Mouse (Mus musculus) lung, adult 2 months (tissue): ENCODE data around the gene Rps6kc1. TPM values are rescaled to one million over a fixed set of nuclear protein-coding genes. Genes with fewer than 3 reads are reported as not detected.

Experiments used
- DNase-seq: peaks from one replicate; pipeline ENCODE4 v3.0.0; 2022
- H3K4me1 ChIP-seq: fragments of 200-500 bp; 2 replicates; pipeline ENCODE4 v1.6.1; 2011; ENCODE audit warnings: low read length; ENCODE audit not compliant: control insufficient read depth, insufficient read depth
- H3K4me3 ChIP-seq: fragments of 200-500 bp; replicated peaks from 2 replicates; pipeline ENCODE3; 2011; ENCODE audit warnings: low read depth, mild to moderate bottlenecking, control low read depth, low read length; ENCODE audit errors: extremely low read depth
- CTCF ChIP-seq: fragments of 200-500 bp; IDR thresholded peaks from 2 replicates; pipeline ENCODE4 v1.5.1; 2011; ENCODE audit warnings: mild to moderate bottlenecking, low read length, control low read depth; ENCODE audit not compliant: insufficient read depth
- POLR2A ChIP-seq: fragments of 200-500 bp; IDR thresholded peaks from 2 replicates; pipeline ENCODE4 v1.6.1; 2011; ENCODE audit warnings: low read depth, mild to moderate bottlenecking, control low read depth, low read length, borderline replicate concordance; ENCODE audit errors: extremely low read depth
- WGBS: fragments of 180-500 bp; shearing (Covaris S2); methylation state at CpG from one replicate; pipeline ENCODE4 v1.1.7; 2018; 5-methylcytosine and 5-hydroxymethylcytosine counted together
- polyA plus RNA-seq: library from polyadenylated mRNA; depleted of rRNA; stranded (reverse); fragments of >200 nt; gene quantifications from 2 replicates; pipeline ENCODE4 v1.2.3, GENCODE M21; 2012

Gene Rps6kc1
- polyA plus RNA-seq, 1 experiment, result 9.7 TPM

DNA sequence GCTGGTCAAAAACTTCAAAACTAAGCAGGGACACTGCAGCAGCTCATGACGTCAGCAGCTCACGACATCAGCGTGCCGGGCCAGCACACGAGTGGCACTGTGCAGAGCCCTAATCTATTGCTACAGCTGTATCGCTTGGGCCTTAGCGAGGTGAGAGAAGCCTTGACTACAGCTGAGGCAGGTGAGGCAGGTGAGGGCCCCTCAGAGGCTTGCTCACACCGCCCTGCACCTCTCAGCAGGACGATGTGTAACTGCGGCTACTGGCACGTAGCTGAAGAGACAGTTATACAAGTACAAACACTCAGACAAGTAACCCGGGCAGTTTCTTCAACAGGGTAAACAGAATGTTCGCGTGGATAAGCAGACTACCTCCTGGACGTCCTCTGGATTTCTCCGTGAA is 6.9 kb downstream of the Rps6kc1 start:
- no peak overlapping the region for H3K4me3 ChIP-seq
- H3K4me1 ChIP-seq, result peaks cover 2% of the 10 kb centered on the region; the same call in 1 of the 2 replicates
- no peak for DNase-seq
- TF ChIP-seq CTCF, result no peak
- no peak for TF ChIP-seq POLR2A
- 73% methylated on average over 16 of the region's 16 CpGs for WGBS

DNA sequence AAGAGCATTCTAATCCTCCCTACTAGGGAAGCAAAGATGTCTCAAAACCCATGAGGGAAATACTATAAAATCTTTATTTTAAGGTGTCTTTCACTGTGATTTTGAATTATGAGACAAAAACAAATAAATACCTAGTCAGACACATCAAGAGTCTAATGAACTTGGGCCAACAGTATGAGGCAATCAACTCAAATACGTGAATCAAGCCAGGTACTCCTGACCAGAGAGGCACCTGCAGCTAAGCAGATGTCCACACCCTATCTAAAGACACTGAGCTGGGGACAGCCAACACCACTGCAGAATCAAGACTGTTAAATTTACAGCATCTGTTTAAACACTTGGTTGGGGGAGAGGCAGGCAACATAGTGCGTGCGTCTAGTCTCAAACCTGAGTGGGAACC is 7.4 kb downstream of the Rps6kc1 start:
- no peak for TF ChIP-seq CTCF
- TF ChIP-seq POLR2A, result no peak
- Histone ChIP-seq H3K4me3 (no peak overlapping the region), H3K4me1 (peaks cover 2% of the 10 kb centered on the region; the same call in 1 of the 2 replicates)
- DNase-seq, result no peak
- 78% methylated on average over 3 of the region's 3 CpGs for whole genome bisulfite sequencing

DNA sequence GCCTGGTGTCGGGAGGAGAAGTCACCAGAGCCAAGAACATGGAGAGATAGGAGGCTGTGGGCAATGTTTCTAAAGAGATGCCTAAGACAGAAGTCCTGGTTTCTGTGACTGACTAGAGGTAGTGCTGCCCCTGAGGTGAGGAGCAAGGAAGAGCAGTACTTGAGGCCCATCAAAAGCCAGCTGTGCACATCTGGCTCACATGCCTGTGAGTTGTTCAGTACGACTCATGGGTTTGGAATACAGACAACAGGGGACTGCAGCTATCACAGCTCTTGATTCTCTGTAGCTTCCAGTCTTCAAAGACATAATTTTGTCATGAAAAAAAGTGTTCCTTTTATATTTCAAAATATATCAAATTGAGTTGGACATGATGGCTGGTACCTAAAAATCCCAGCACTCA is 10.5 kb downstream of the Rps6kc1 start:
- TF ChIP-seq POLR2A (no peak), CTCF (no peak)
- no peak for DNase-seq
- 58% methylated on average over 2 of the region's 2 CpGs for WGBS
- peaks cover 4% of the 10 kb centered on the region; the same call in 1 of the 2 replicates for H3K4me1 ChIP-seq
- H3K4me3 ChIP-seq, result no peak overlapping the region

DNA sequence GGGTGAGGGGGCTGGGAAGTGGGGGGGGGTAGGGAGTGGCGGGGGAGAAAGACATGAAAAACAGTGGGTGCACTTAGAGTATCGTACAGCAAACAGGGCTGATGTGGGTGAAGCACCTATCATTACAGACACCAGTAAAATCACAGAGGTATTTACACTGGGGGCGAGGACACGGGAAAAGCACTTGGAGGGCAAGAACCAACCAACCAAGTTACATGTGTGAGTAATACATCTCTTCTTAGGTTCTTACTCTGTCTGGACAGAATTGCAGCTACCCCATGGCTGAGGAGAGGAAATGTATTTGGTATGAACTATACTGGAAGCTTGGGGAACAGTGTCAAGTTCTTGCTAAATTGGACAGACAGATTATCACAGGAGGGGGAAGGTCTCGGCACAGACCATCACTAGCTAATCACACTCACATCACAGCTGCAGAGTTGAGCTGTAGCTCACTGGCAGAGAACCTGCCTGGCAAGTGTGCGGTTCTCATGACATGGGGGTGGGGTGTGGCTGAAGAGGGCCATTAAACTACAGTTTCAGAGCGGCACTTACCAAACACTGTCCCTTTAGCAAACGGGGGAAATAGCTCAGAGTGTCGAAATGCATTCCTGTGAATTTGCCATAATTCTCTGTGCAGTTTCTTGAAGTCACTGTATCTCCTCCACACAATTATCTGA is 12.5 kb downstream of the Rps6kc1 start:
- H3K4me1 ChIP-seq, result 0 out of 2 replicates have a peak, but pooled peaks cover 4% of the 10 kb centered on the region
- H3K4me3 ChIP-seq, result no peak overlapping the region
- 53% methylated on average over 9 of the region's 9 CpGs for WGBS
- DNase-seq, result peak; percentile 44
- TF ChIP-seq POLR2A (no peak), CTCF (no peak)

DNA sequence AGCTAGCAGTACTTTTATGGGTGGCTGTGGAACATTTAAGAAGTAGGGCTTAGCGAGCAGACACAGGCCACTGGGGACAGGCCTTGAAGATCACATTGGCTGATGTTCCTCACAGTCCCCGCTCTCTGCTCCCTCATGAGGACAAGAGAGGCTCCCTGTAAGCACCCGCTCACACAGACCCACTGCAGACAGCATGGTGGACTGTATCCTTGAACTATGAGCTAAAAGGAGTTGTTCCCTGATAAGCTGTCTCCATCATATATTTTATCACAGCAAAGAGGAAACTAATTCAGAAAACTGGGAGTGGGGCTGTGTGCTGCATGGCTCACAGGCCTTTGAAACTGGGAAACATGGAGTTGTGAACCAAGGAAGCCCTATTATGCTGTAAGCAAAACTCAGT is 13.4 kb downstream of the Rps6kc1 start:
- 95% methylated on average over 3 of the region's 3 CpGs for WGBS
- 0 out of 2 replicates have a peak, but pooled peaks cover 4% of the 10 kb centered on the region for H3K4me1 ChIP-seq
- no peak for DNase-seq
- TF ChIP-seq POLR2A, result no peak
- TF ChIP-seq CTCF, result no peak
- no peak overlapping the region for H3K4me3 ChIP-seq

DNA sequence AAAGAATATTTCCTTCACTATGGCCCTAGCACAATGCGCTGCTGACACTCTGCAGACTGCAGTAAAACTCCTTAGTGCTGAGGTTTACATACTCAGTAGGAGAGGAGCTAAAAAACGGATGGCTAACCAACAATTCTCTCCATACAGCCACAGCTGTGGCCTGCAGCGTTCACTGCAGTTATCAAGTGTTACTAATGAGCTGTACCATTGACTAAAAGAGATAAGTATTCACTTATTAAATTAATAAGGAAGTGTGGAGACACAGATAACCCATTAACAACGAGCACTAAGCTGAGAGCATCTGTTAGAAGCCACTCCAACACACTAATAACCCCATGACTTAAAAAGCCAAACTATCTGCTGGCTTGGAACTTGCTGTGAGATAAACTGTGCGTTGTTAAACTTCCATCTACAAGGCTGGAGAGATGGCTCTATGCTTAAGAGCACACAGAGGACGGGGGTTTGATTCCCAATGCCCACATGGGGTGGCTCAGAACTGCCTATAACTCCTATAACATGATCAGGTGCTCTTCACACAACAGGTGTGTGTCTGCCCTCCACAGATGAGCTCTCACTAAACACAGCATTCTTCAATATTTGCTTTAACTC is 17.9 kb downstream of the Rps6kc1 start:
- no peak for DNase-seq
- TF ChIP-seq POLR2A (no peak), CTCF (no peak)
- WGBS, result 74% methylated on average over 6 of the region's 6 CpGs
- Histone ChIP-seq H3K4me3 (no peak overlapping the region), H3K4me1 (no peaks in the 10 kb centered on the region)

DNA sequence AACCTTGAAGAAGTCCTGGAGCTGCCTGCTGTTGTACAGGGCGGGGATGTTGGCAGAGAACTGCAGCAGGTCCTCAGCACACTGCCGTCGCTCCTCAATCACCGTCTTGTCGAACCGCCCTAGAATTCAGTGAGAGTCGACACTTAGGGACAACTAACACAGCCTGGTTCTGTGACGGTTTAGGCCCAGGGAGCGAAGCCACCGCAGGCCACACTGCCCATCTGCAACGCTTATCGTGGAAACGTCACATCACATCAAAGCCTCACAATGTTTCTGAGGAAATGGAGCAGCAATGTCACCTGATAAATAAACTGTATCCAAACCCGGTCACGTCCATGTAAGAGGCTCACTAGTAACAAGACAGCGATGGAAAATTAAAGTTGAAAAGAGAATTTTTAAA is 22.9 kb downstream of the Rps6kc1 start:
- Histone ChIP-seq H3K4me3 (no peak overlapping the region), H3K4me1 (no peaks in the 10 kb centered on the region)
- TF ChIP-seq CTCF (no peak), POLR2A (no peak)
- WGBS, result 79% methylated on average over 16 of the region's 16 CpGs
- no peak for DNase-seq

DNA sequence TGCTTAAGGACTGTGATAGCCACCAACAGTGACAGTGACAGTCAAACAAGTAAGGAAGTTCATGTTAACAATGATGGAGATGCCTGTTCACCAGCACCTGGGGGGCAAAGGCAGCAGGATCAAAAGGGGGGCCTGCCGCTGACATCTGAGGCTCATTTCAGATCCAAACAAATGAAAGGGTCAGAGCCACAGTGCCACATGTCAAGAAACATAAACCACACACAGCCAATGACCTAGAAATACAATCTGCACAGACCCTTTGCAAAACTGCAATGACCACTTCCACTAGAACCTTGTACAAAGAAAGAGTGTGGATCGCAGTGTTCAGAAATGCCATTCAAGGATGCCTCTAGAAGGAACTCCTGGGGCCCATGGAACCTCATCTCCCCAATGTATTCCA is 23.5 kb downstream of the Rps6kc1 start:
- no peak for DNase-seq
- 88% methylated on average over 2 of the region's 2 CpGs for WGBS
- no peak for TF ChIP-seq CTCF

DNA sequence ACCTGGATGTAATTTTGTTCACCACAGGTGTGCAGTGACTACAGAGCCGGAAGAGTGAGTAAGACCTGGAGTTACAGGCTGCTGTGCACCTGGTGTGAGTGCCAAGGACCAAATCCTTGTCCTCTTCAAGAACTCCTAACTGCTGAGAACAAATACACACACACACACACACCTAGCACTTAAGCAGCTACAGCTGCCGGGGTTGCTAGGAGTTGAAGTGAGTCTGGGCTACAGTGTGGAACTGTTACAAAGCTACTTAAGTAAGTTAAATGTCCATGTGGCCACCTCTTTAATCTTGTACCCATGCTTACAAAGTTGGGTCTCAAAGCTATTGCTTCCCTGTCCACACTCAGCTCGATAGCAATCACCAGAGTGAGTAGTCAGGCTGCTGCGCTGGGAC is 25.6 kb downstream of the Rps6kc1 start:
- no peak for TF ChIP-seq CTCF
- no peak for TF ChIP-seq POLR2A
- no peak for DNase-seq
- no peak overlapping the region for H3K4me3 ChIP-seq
- 0 out of 2 replicates have a peak, but pooled peaks cover under 1% of the 10 kb centered on the region for H3K4me1 ChIP-seq
- 64% methylated on average over 4 of the region's 4 CpGs for WGBS

More for the DNA sequence above, 23.5 kb downstream of the Rps6kc1 start:
- H3K4me3 ChIP-seq, result no peak overlapping the region
- no peaks in the 10 kb centered on the region for H3K4me1 ChIP-seq

DNA sequence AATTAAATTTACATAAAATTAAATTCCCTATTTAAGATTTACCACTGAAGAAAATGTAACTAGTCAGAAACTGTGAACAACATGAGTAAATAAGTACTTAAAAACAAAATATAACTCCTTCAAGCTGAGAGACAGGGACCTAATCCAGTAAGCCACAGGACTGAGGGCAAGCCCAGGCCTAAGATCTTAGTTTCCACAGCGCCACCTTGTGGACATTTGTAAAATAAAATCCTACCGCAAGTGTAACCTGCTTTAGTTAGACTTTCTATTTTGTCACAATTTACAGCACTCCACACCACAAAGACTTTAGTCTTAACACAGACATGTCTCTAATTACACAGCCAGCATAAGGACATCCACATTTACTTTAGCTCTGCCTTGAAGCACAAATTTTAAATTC is 30.1 kb downstream of the Rps6kc1 start:
- H3K4me1 ChIP-seq, result 0 out of 2 replicates have a peak, but pooled peaks cover 2% of the 10 kb centered on the region
- H3K4me3 ChIP-seq, result no peak overlapping the region
- TF ChIP-seq CTCF (peak; percentile 56), POLR2A (no peak)
- no peak for DNase-seq
- WGBS, result 14% methylated on average over 2 of the region's 2 CpGs

DNA sequence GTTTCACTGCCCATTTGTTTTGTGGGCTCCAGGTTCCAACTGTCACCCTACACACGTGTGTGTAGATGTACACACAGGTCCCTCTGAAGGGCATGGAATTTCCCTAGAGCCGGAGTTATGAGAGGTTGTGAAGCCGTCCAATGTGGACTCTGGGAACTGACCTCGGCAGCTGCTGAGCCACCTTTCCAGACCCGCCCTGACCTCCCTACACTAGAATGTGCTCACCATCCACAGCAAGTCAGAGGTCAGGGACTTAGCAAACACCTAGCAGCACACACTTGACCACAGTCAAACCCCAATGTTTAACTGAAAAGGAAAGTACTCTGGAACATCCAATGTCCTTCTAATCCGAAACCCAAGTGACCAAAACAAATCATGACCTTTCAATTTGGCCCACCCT is 30.9 kb downstream of the Rps6kc1 start:
- DNase-seq, result peak; percentile 16
- 56% methylated on average over 6 of the region's 6 CpGs for WGBS
- Histone ChIP-seq H3K4me3 (no peak overlapping the region), H3K4me1 (0 out of 2 replicates have a peak, but pooled peaks cover 2% of the 10 kb centered on the region)
- TF ChIP-seq POLR2A, result no peak
- TF ChIP-seq CTCF, result no peak
